Mouse (Mus musculus) liver, postnatal 0 days (tissue): Measurements from ENCODE around the gene Map7d3.

ENCODE experiments used
- CTCF ChIP-seq: sonication (generic); IDR thresholded peaks from 2 replicates; pipeline ENCODE4 v1.5.1; 2016; ENCODE audit warnings: antibody characterized with exemption, low read depth
- EP300 ChIP-seq: IDR thresholded peaks from 2 replicates; pipeline ENCODE4 v1.6.1; 2016; ENCODE audit warnings: antibody characterized with exemption, low read depth, mild to moderate bottlenecking

GRCm38 (mm10) chrX:56773329-56773728, 48.8 kb downstream of the Map7d3 start:
- TF ChIP-seq EP300 (no peak), CTCF (no peak)
